Mouse (Mus musculus): Measurements from ENCODE around the gene Phf21a.

Phf21a gene

GRCm38 (mm10) chr2:92176292-92176691, 83.4 kb downstream of the Phf21a start:
- no peak for DNase-seq (ENCODE audit: low read depth, low spot score)

GRCm38 (mm10) chr2:92182146-92182756, 89.3 kb downstream of the Phf21a start:
- no peak for DNase-seq (ENCODE audit: low read depth, low spot score)

- DNase-seq (ENCODE audit: low read depth, low spot score): peak; percentile 87
These were observed 90.1 kb downstream of the Phf21a start for GRCm38 (mm10) chr2:92182981-92183501.

GRCm38 (mm10) chr2:92183613-92184076, 90.7 kb downstream of the Phf21a start:
- peak; percentile 88 for DNase-seq (ENCODE audit: low read depth, low spot score)

- peak; percentile 63 for DNase-seq (ENCODE audit: low read depth, low spot score)
These were observed 91.4 kb downstream of the Phf21a start for GRCm38 (mm10) chr2:92184077-92184921.

- DNase-seq (ENCODE audit: low read depth, low spot score): peak; percentile 16
These were observed 92.3 kb downstream of the Phf21a start for GRCm38 (mm10) chr2:92185062-92185765.

- DNase-seq (ENCODE audit: low read depth, low spot score): no peak
These were observed 93.0 kb downstream of the Phf21a start for GRCm38 (mm10) chr2:92185766-92186450.

GRCm38 (mm10) chr2:92187061-92187460, 94.1 kb downstream of the Phf21a start:
- DNase-seq (ENCODE audit: low read depth, low spot score): no peak

- DNase-seq (ENCODE audit: low read depth, low spot score): no peak
These were observed 95.8 kb downstream of the Phf21a start for GRCm38 (mm10) chr2:92188744-92189143.

GRCm38 (mm10) chr2:92190960-92191359, 98.0 kb downstream of the Phf21a start:
- DNase-seq (ENCODE audit: low read depth, low spot score): no peak

GRCm38 (mm10) chr2:92191826-92192581, 99.1 kb downstream of the Phf21a start:
- peak; percentile 64 for DNase-seq (ENCODE audit: low read depth, low spot score)

GRCm38 (mm10) chr2:92198126-92198525, 105.2 kb downstream of the Phf21a start:
- DNase-seq (ENCODE audit: low read depth, low spot score): no peak

GRCm38 (mm10) chr2:92198747-92199146, 105.8 kb downstream of the Phf21a start:
- no peak for DNase-seq (ENCODE audit: low read depth, low spot score)

GRCm38 (mm10) chr2:92199562-92200286, 106.8 kb downstream of the Phf21a start:
- no peak for DNase-seq (ENCODE audit: low read depth, low spot score)

- DNase-seq (ENCODE audit: low read depth, low spot score): no peak
These were observed 109.6 kb downstream of the Phf21a start for GRCm38 (mm10) chr2:92202319-92203040.

- no peak for DNase-seq (ENCODE audit: low read depth, low spot score)
These were observed 112.2 kb downstream of the Phf21a start for GRCm38 (mm10) chr2:92205010-92205639.

- DNase-seq (ENCODE audit: low read depth, low spot score): no peak
These were observed 117.5 kb downstream of the Phf21a start for GRCm38 (mm10) chr2:92210409-92210808.

- no peak for DNase-seq (ENCODE audit: low read depth, low spot score)
These were observed 128.5 kb downstream of the Phf21a start for GRCm38 (mm10) chr2:92221431-92221830.

GRCm38 (mm10) chr2:92225592-92225991, 132.7 kb downstream of the Phf21a start:
- no peak for DNase-seq (ENCODE audit: low read depth, low spot score)

All from skeletal muscle tissue, adult 2 months (tissue).